Mouse (Mus musculus): ENCODE data around the gene Gm48551.

The Gm48551 gene

DNA sequence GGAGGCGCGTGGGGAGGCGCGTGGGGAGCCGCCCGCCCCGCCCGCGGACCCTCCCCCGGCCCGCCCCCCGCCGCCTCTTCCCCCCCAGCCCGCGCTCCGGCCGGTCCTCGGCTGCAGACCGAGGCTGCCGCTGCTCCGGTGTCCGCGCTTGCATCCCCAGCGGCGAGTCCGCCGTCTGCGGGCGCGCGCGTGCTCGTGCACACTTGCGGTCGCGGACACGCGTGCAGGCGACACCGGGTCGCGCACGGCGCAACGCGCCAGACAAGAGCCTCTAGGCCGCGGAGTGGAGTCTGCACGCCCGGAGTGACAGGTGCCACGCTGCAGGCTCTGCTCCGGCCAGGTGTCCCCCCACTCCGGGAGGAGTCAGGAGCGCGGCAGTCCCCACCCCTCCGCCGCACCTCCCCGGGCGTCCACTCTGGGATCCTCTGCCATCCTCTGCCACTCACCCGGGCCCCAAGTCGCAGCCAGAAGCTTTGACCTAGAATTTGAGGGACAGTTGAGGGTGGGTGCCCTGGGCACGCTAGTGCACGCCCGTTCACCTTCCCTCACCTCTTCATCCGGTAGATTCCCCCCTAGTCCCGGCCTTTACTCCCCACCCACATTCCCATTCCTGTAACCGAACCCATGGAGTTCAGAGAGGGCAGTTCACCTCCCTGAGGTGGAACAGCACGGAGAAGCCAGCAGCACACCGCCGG is 46.7 kb downstream of the Gm48551 start:
- peak; percentile 89 to 94 for DNase-seq

GRCm38 (mm10) chr10:81431526-81432168 is 47.4 kb downstream of the Gm48551 start:
- DNase-seq = peak in 1 of 2 experiments; percentile 71

DNA sequence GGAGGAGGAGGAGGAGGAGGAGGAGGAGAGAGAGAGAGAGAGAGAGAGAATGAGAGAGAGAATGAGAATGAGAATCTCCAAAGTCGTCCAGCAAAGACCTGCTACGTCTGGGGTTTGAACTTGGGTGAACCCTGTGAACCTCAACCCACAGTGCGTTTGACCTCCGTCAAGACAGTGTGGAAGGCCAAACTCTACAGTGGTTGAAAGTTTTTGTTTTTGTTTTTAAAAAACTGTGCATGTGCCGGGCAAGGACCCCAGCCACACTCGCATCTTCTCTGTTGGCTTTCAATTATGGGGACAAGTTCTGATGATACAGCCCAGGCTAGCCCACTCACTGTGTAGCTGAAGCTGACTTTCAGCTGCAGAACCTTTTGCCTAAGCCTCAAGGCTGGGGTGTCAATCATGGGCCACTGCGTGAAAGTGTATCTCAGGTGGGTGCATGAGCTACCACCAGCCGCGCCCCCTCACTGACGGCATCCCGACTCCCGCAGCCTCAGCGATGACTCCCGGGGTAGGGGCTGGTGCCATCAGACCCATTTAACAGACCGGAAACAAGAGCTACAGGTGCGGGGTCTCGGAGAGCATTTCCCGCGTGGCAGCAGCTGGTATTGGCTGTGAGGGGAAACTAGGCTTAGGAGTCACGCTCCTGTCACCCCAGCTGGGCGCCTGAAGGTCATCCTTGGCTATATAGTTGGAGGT is 48.1 kb downstream of the Gm48551 start:
- no peak for DNase-seq

GRCm38 (mm10) chr10:81432868-81433262 is 48.6 kb downstream of the Gm48551 start:
- peak; percentile 90 to 94 for DNase-seq

GRCm38 (mm10) chr10:81433541-81434289 is 49.4 kb downstream of the Gm48551 start:
- peak; percentile 57 to 68 for DNase-seq

- peak in 1 of 2 experiments; percentile 44 for DNase-seq
These were observed 50.3 kb downstream of the Gm48551 start for GRCm38 (mm10) chr10:81434361-81435263.

DNA sequence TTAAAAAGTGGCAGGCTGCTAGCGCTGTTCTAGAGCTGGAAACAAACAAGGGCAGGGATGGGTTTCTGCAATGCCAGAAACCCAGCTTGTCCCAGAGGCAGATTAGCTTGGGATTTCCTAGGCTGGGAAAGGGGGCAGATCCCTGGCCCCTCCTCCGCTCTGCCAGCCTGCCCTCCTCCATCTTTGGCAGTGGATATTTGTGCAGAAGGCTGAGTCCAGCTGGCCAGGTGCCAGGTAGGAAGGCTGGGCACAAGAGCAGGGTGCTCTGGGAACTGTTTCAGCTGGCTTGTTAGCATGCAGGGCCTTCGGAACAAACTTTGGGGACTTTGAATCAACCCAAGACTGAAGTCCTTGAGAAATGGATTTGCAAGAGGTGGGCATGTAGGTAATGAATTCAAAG is 51.2 kb downstream of the Gm48551 start:
- DNase-seq = peak; percentile 89 to 94

- no peak for DNase-seq
These were observed 56.8 kb downstream of the Gm48551 start for GRCm38 (mm10) chr10:81441019-81441418.
